Mouse (Mus musculus) thymus, adult 2 months (tissue): Measurements from ENCODE around the gene 1700092M07Rik.

ENCODE experiments used
- CTCF ChIP-seq: fragments of 200-500 bp; IDR thresholded peaks from 2 replicates; pipeline ENCODE4 v1.5.1; 2012; ENCODE audit warnings: mild to moderate bottlenecking, control low read depth, low read length, moderate library complexity, borderline replicate concordance; ENCODE audit not compliant: control insufficient read depth, poor library complexity, insufficient read depth; ENCODE audit errors: extremely low read depth
- POLR2A ChIP-seq: fragments of 200-500 bp; IDR thresholded peaks from 2 replicates; pipeline ENCODE4 v1.6.1; 2012; ENCODE audit warnings: mild to moderate bottlenecking, low read length, control low read depth, moderate library complexity; ENCODE audit not compliant: control insufficient read depth, poor library complexity, insufficient read depth; ENCODE audit errors: extremely low read depth

- TF ChIP-seq CTCF, result no peak
- no peak for TF ChIP-seq POLR2A
These were observed 32.5 kb downstream of the 1700092M07Rik start for GRCm38 (mm10) chr19:8772996-8773395.
